Mouse (Mus musculus): ENCODE measurements at regions not wholly inside any gene's neighbourhood (a gene's known extent, or its start where the extent isn't known, plus 50 kb on each side); places are given as distances from the start of the nearest gene placed in this dataset.

DNA sequence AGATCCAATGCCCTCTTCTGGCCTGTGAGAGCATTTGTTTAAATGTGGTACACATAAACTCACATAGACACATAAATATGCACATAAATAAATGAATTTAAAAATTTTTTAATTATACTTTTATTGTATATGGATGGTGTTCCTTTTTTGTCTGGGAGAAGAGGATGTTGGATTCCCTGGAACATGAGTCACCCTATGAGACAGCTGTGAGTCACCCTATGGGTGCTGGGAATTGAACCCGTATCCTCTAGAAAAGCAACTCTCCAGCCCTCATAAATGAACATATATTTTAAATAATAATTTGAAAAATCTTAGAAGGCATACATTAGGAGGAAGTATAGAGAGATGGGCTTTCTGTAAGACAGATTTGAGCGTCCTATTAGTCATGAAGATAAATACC lies 76.1 kb upstream of the Dynlt3 start:
- DNase-seq, result no peak

DNA sequence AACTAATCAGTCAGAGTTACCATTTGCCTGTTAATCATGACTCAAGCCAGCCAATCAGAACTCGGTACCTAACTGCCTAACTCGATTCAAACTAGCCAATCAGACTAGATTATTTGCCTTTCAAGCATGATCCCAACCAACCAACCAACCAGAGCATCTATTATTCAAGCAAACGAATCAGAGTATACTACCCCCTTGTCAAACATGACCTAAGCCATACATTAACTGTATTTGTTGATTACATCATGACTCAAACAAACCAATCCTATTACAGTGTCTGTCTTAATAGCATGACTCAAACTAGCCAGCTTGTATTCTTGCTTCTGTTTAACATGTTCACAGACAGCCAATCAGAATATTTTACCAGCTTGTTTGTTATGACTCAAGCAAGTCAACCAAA lies 79.7 kb upstream of the Dynlt3 start:
- no peak for DNase-seq

- peak; percentile 69 for DNase-seq
Observed at GRCm38 (mm10) chrX:9747305-9747938, 84.6 kb upstream of the Dynlt3 start.

DNA sequence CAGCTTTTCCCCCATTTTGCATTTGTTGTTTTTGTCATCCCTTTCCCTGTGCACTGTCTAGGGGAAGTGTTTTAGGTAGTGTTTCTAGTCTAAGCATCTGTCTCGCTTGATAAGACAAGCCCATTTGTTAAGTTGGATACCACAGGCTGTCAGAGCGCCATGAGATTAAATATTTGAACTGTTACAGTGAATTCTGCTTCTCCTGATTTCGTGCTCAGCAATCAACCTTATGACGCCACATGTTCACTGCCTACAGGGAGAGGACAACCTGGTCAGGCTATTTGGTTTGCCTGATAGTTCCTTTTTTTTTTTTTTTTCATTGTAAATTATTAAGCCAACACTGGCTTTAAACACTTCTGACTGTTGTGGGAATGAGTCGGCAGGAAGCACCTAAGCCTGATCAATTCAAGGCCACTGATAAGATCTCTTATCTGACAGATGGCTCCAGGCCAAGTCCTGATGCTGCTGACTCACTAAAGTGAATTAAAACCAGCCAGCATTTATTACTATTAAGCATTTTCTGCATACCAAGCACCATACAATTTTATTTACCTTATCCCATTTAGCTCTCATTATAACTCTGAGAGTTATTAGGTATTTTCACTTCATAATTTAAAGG lies 90.3 kb upstream of the Dynlt3 start:
- peak; percentile 33 for DNase-seq

- no peak for DNase-seq
Observed at GRCm38 (mm10) chrX:9769540-9769939, 77.2 kb upstream of the Hypm start.

DNA sequence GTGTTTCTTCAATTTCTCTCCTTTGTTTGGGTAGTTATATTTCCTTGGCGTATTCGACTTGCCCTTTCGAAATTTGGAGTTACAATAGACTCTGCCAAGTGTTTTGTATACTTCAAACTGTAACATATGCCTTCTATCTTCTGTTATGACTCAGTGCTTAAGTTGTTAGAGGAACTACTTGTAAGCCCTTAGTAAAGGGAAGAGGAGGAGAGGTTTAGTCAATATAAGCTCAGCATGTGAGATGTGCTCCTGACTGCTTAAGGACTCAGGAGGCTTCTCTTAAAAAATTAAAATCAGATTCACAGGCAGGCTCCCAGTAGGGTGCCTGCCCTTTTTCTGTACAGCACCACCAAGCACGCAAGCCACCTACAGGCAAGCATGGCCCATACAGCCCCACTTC lies 69.2 kb upstream of the Hypm start:
- no peak for DNase-seq

- no peak for DNase-seq
Observed at GRCm38 (mm10) chrX:9789542-9789941, 57.2 kb upstream of the Hypm start.

Data from adrenal gland, postnatal 14 days (tissue).